Mouse (Mus musculus) limb, embryonic 10.5 days (tissue): ENCODE measurements around the gene Foxa2. TPM values are rescaled to one million over a fixed set of nuclear protein-coding genes. Genes with fewer than 3 reads are reported as not detected.

Experiments used
- DNase-seq: peaks from one replicate; pipeline ENCODE4 v3.0.0-alpha.2; 2017; ENCODE audit warnings: low spot score
- H3K27ac ChIP-seq: fragments of 300-500 bp; sonication (generic); 2 replicates; pipeline ENCODE4 v1.5.1; 2016; ENCODE audit warnings: mild to moderate bottlenecking
- H3K27me3 ChIP-seq: fragments of 300-500 bp; sonication (generic); 2 replicates; pipeline ENCODE4 v1.6.1; 2016; ENCODE audit warnings: low read depth, mild to moderate bottlenecking; ENCODE audit not compliant: poor library complexity, severe bottlenecking
- H3K36me3 ChIP-seq: fragments of 300-500 bp; sonication (generic); 2 replicates; pipeline ENCODE4 v1.6.1; 2016; ENCODE audit warnings: mild to moderate bottlenecking, moderate library complexity
- H3K4me1 ChIP-seq: fragments of 300-500 bp; sonication (generic); 2 replicates; pipeline ENCODE4 v1.6.1; 2016
- H3K4me3 ChIP-seq: fragments of 300-500 bp; sonication (generic); 2 replicates; pipeline ENCODE4 v1.5.1; 2016; ENCODE audit warnings: mild to moderate bottlenecking, moderate library complexity
- H3K9me3 ChIP-seq: fragments of 300-500 bp; sonication (generic); replicated peaks from 2 replicates; pipeline ENCODE4 v1.6.1; 2016; ENCODE audit warnings: mild to moderate bottlenecking
- WGBS: fragments of 180-500 bp; shearing (Covaris S2); methylation state at CpG from one replicate; pipeline ENCODE4 v1.1.7; 2016; 5-methylcytosine and 5-hydroxymethylcytosine counted together
- polyA plus RNA-seq: library from polyadenylated mRNA; unstranded; fragments of >200 nt; fragmentation: Nextera tagmentation; extraction: Ambion mirVana; gene quantifications from 2 replicates; pipeline ENCODE4 v1.2.1, GENCODE M21; 2016

The Foxa2 gene
- 0.16 TPM in 1 of 2 replicates, not detected in the other for polyA plus RNA-seq

DNA sequence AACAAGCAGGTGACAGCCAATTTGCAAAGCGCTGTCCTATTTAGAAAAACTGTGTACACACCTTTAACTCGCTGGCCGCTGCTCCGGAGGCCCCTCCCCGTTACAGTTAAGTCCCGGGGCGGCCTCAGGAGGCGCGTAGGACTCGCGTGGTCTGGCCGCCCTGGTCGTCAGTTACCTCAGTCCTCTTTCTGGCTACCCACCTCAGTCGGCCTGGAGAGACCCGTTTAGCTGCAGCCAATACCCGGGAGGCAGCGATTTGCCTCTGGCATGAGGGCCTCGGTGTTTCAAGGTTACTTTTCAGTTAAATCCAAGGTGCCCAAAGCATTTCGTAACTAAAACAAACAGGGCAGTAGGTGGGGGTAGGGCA lies at the start of gene Foxa2:
TSS of gene Foxa2 (minus strand) at position 171 of the 367 bp plus-strand sequence.
- WGBS: 2% methylated on average over 19 of the region's 19 CpGs
- DNase-seq: peak; percentile 42
- no peak within 1 kb of the TSS for H3K27ac ChIP-seq

DNA sequence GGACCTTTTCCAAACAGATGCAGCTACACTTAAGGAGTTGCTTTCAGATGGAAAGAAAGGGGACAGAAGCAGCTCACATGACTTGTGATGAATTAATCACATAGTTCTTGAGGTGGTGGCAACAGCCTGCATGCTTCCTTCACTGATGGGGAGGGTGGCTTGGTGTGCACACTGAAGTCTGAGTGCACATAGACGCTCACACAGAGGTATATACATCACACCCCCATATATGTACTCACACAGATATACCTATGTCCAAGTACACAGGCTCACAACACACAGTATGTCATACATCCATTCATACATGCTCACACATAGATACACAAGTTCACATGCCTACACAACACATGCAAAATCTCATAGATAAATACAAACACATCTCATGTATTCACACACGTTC lies 45.3 kb upstream of the Foxa2 start:
- DNase-seq: no peak
- 94% methylated on average over 2 of the region's 2 CpGs for WGBS
- Histone ChIP-seq H3K4me1 (no peaks in the 10 kb centered on the region), H3K27me3 (no peaks in the 10 kb centered on the region), H3K9me3 (no peaks in the 10 kb centered on the region), H3K4me3 (no peak overlapping the region), H3K36me3 (no peaks in the 10 kb centered on the region), H3K27ac (no peak overlapping the region)

More for the DNA sequence above, at the start of gene Foxa2:
- Histone ChIP-seq H3K9me3 (no peaks in the 10 kb centered on the region), H3K36me3 (no peaks in the 10 kb centered on the region), H3K4me3 (peak within 1 kb of the TSS; percentile 44), H3K4me1 (peaks cover 31% of the 10 kb centered on the region), H3K27me3 (peaks cover 100% of the 10 kb centered on the region)

DNA sequence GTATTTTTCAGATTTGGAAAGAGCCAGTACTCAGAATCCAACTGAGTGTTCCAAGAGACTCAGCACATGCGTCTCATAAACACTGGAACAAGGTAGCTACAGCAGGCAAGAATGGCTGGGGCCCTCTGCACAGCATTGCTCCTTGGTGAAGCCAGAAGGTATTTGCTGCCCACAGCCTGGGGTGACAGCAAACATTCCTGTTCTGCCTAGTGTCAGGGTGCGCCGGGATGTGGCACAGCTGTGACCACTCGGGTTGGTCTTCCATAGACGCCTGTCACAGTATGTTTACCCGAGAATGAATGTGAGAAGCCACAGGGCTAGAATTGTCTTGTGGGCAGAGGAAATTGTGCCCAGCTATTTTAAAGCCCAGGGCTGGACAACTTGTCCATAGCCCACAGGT lies 44.9 kb upstream of the Foxa2 start:
- Histone ChIP-seq H3K4me1 (no peaks in the 10 kb centered on the region), H3K36me3 (no peaks in the 10 kb centered on the region), H3K27me3 (no peaks in the 10 kb centered on the region), H3K9me3 (no peaks in the 10 kb centered on the region), H3K27ac (no peak overlapping the region), H3K4me3 (no peak overlapping the region)
- 73% methylated on average over 6 of the region's 6 CpGs for WGBS
- DNase-seq: no peak

DNA sequence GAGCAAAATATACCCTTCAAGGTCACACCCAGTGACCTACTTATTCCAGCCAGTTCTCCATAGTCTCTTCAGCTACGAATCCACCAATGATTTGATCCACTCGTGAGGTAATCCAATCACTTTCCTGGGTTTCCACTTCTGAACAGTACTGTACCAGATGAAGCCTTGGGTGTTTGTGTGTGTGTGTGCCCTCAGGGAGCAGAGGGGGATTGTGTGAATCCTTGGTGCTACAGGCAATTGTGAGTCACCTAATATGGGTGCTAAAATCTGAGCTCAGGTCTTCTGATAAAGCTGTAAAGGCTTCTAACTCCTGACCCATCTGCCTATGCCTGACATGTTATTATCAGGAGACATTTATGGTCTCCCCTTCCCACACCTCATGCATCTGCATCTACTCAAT lies 43.3 kb upstream of the Foxa2 start:
- Histone ChIP-seq H3K4me3 (no peak overlapping the region), H3K27me3 (no peaks in the 10 kb centered on the region), H3K4me1 (no peaks in the 10 kb centered on the region), H3K36me3 (no peaks in the 10 kb centered on the region), H3K27ac (no peak overlapping the region), H3K9me3 (no peaks in the 10 kb centered on the region)
- no peak for DNase-seq
- 80% methylated on average over 2 of the region's 2 CpGs for WGBS

DNA sequence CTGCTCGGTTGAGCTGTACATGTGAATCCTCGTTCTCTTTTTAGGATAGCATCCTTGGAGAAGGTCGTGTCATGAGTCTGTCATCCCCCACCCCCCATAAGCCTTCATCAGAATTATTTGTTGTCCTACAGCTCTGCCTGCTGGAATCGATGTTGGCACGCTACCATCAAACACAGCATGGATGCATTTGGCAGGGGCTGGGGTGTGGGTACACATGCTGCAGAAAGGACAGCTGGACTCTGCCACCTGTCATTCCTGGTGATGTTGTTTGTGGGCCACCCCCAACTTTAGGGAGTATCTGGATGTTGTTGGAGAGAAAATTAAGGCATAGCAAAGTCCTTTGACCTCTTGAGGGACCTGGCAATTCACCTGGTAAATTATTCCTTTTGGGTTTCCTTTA lies 38.8 kb upstream of the Foxa2 start:
- WGBS: 81% methylated on average over 5 of the region's 5 CpGs
- H3K27me3 ChIP-seq: 0 out of 2 replicates have a peak, but pooled peaks cover 3% of the 10 kb centered on the region

DNA sequence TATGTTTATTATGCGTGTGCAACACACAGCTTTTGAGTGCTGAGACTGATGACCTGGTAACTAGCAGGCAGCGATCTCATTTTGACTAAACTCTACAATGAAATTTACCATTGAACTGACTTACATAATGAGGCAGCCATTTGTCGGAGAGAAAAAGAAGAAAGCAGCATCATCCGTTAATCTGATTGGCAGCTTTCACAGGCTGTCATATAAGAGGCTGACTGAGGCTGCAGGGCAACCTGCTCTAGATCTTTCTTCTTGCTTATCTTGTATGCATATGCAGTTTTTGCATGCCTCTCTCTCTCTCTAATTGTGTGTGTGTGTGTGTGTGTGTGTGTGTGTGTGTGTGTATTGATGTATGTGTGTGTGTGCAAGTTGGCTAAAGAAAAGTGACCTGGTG lies 38.4 kb upstream of the Foxa2 start:
- no peak for DNase-seq
- no peaks in the 10 kb centered on the region for H3K4me1 ChIP-seq
- WGBS: 66% methylated on average over 4 of the region's 4 CpGs
- H3K36me3 ChIP-seq: no peaks in the 10 kb centered on the region
- no peak overlapping the region for H3K27ac ChIP-seq
- H3K9me3 ChIP-seq: no peaks in the 10 kb centered on the region
- H3K27me3 ChIP-seq: 0 out of 2 replicates have a peak, but pooled peaks cover 3% of the 10 kb centered on the region
- no peak overlapping the region for H3K4me3 ChIP-seq

More for the DNA sequence above, 38.8 kb upstream of the Foxa2 start:
- Histone ChIP-seq H3K4me3 (no peak overlapping the region), H3K9me3 (no peaks in the 10 kb centered on the region), H3K4me1 (no peaks in the 10 kb centered on the region), H3K36me3 (no peaks in the 10 kb centered on the region), H3K27ac (no peak overlapping the region)
- no peak for DNase-seq

DNA sequence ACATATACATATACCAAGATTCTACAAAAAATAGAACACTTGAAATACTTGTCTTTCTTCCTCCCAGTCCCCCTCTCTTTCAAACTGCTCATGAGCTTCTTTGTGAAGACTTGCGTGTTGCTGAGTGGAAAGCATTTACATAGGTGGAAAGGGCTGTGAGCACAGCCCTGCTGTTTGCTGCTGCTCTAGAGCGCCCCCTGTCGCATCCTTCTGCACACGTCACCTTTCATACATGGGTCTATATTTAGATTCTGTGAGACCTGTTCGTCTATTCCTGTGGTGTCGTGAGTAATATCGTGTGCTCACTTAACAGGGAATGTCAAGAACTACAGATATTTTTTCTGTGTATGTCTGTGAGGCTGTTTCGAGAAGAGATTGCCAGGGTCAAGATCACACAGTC lies 35.5 kb upstream of the Foxa2 start:
- Histone ChIP-seq H3K4me3 (no peak overlapping the region), H3K36me3 (no peaks in the 10 kb centered on the region), H3K27me3 (0 out of 2 replicates have a peak, but pooled peaks cover 3% of the 10 kb centered on the region), H3K27ac (no peak overlapping the region), H3K4me1 (no peaks in the 10 kb centered on the region), H3K9me3 (no peaks in the 10 kb centered on the region)
- 26% methylated on average over 8 of the region's 8 CpGs for WGBS
- DNase-seq: peak; percentile 76

DNA sequence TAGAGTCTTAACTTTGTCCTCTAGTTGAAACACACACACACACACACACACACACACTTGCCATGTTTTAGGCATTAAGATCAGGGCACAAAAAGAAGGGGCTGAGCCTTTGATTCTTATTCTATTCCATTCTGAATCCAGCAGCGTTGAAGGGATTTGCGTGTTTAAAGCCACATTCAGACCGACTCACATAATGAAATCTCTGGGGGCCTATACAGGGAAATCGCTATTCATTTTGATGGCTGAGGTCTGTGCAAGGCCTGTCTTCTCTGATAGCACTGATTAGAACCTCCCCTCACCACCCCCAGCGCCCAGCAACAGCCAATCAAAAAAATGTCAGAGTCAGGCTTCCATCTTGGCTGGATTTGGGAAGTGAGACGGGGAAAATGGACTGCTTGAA lies 13.9 kb upstream of the Foxa2 start:
- no peak for DNase-seq
- Histone ChIP-seq H3K4me1 (no peaks in the 10 kb centered on the region), H3K27me3 (peaks cover 9% of the 10 kb centered on the region; the same call in 1 of the 2 replicates), H3K36me3 (no peaks in the 10 kb centered on the region), H3K4me3 (no peak overlapping the region), H3K27ac (no peak overlapping the region), H3K9me3 (no peaks in the 10 kb centered on the region)
- 81% methylated on average over 6 of the region's 6 CpGs for WGBS

DNA sequence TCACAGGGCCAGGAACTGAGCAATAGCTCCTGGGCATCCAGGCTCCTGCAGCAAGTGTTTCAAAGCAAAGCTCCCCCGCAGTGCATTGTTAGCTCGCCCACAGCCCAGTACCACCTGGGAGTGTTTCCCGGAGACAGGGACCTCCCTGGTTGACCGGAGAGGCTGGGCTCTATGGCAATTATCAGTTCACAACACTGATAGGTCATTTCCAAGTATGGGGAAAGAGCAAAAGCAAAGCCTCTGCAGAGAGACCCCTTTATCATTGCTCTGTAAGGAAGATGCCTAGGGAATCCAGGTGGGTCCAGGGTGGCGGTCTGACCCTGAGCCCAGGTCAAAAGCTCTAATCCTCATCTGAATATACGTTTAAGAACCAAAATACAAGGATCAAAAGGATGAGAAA lies 6.6 kb upstream of the Foxa2 start:
- 2% methylated on average over 6 of the region's 6 CpGs for WGBS
- Histone ChIP-seq H3K27ac (no peak overlapping the region), H3K36me3 (no peaks in the 10 kb centered on the region), H3K4me3 (no peak overlapping the region), H3K4me1 (peaks cover 6% of the 10 kb centered on the region), H3K27me3 (peaks cover 76% of the 10 kb centered on the region), H3K9me3 (no peaks in the 10 kb centered on the region)
- DNase-seq: no peak

DNA sequence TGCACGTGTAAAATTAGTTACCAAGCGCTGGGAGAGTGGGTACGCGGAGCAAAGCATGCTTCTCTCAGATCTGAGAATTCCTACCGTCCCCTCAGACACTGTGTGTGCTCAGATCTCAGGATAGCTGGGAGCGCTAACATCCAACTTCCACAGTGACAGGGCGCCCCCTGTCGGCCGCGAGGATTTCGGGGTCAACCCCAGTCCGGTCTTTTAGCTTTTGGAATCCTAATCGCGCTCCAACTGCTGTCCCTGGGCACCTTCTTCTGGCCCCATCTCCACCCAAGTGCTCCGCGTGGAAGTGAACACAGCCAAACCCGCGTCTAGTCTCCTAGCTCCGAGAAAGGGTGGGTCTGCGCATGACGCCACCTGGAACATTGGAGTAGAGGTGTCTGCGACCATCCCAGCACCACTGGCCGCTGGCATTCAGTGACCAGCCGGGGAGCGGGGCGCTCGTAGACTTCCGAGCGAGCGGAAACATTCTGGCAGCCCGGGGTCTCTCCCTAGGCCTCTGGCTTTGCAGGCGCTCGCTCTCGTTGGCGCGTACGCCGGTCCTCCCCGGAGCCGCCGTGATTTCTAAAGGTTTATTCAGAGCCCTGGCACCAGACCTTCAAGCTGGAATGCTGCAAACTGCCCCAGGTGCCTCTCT lies 1.8 kb upstream of the Foxa2 start:
- H3K27ac ChIP-seq: no peak overlapping the region
- under 1% methylated on average over 41 of the region's 41 CpGs for WGBS

DNA sequence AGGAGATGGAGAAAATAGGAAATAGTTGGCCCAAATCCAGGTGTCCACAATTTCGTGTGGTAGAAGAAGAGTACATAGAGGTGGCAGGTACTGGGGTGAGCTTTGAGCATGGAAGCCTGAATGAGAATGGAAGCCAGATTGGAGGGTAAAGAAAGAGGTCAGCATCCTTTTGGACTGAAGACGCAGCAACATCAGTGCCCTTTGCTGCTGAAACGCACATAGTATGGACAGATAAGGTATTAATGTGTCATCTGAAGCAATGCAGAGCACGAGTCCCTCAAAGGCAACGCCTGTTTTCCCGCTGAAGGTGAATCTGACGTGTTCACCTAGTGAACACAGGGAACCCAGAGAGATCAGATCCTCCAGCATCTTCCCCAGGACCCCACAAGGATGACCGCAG lies 842 bp upstream of the Foxa2 start:
- Histone ChIP-seq H3K27ac (no peak overlapping the region), H3K4me3 (no peak overlapping the region), H3K9me3 (no peaks in the 10 kb centered on the region), H3K4me1 (peaks cover 31% of the 10 kb centered on the region), H3K36me3 (no peaks in the 10 kb centered on the region), H3K27me3 (peaks cover 100% of the 10 kb centered on the region)
- no peak for DNase-seq
- WGBS: 5% methylated on average over 8 of the region's 8 CpGs

More for the DNA sequence above, 1.8 kb upstream of the Foxa2 start:
- H3K27me3 ChIP-seq: peaks cover 100% of the 10 kb centered on the region
- no peaks in the 10 kb centered on the region for H3K36me3 ChIP-seq
- DNase-seq: peak; percentile 91
- H3K4me3 ChIP-seq: peak overlapping the region; percentile 39
- peaks cover 31% of the 10 kb centered on the region for H3K4me1 ChIP-seq
- H3K9me3 ChIP-seq: no peaks in the 10 kb centered on the region

DNA sequence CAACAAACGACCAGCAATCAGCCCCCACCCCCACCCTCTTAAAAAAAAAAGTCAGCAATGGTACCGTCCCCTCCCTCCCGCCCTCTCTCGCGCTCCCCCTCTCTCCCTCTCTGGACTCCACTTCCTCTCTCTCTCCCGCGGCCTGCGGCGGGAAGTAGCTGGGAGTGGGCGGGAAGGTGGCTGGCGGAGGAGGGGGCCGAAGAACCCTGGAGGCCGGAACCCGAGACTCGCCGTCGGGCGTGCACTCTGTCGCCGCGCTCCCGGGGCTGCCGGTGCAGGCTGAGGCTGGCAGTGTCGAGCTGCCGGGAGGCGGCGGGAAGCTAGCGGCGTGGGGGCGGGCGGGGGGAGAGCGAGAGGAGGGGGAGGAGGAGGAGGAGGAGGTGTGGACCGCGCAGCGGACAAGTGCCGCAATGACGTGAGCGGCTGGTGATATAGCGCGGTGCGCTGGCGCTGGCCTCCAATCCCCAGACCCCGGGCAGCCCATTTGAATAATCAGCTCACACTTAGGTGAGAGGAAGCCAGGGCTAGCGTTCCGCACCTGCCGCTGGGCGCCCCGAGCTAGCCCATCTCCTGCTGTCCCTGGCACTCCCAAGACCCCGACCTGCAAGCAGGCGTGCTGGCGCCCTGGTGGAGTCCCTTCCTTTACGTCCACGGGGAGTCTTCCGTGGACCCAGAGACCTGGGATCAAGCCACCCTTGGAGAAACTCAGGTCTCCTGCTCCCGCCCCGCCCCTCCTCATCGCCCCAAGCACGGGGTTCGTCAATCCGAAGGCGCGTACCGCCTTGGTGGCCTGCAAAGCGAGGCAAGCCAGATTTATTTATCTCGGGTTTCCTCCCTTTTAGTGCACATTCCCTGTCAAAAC lies 601 bp downstream of the Foxa2 start:
- WGBS: under 1% methylated on average over 65 of the region's 65 CpGs
- Histone ChIP-seq H3K4me1 (peaks cover 31% of the 10 kb centered on the region), H3K9me3 (no peaks in the 10 kb centered on the region), H3K27ac (no peak overlapping the region), H3K4me3 (peak overlapping the region; percentile 44), H3K27me3 (peaks cover 100% of the 10 kb centered on the region), H3K36me3 (no peaks in the 10 kb centered on the region)
- peak; percentile 65 for DNase-seq

DNA sequence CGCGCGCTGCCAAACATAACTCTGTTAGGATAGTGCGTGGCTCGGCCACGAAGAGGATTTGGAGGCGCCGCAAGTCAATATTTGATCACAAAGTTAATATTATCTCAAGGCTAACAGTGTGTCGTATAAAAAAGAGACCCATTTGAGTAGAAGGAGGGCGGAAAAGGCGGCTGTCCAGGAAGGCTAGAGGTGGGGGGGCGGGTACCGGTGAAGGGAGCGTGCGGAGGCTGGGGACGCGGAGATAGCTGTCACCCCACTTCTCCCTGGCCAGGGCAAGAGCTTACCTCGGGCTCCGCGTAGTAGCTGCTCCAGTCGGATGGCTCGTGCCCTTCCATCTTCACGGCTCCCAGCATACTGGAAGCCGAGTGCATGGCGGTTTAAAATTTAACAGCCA lies 1.2 kb downstream of the Foxa2 start:
- Histone ChIP-seq H3K36me3 (no peaks in the 10 kb centered on the region), H3K4me3 (peak overlapping the region; percentile 44), H3K9me3 (no peaks in the 10 kb centered on the region), H3K4me1 (peaks cover 31% of the 10 kb centered on the region), H3K27me3 (peaks cover 100% of the 10 kb centered on the region), H3K27ac (no peak overlapping the region)
- DNase-seq: peak; percentile 61
- 2% methylated on average over 25 of the region's 25 CpGs for WGBS
